Mouse (Mus musculus): ENCODE results near the gene AA986860.

GRCm38 (mm10) chr1:130762045-130762760 is 30.4 kb downstream of the AA986860 start:
- TF ChIP-seq CTCF (IDR thresholded peaks at IDR 0.05; ENCODE audit: insufficient read depth, low read length): no peak
- TF ChIP-seq POLR2A (IDR thresholded peaks at IDR 0.05; ENCODE audit: borderline replicate concordance, extremely low read depth, low read depth, low read length): no peak
